Mouse (Mus musculus) intestine, embryonic 15.5 days (tissue): ENCODE measurements at regions not wholly inside any gene's neighbourhood (a gene's known extent, or its start where the extent isn't known, plus 50 kb on each side); places are given as distances from the start of the nearest gene placed in this dataset.
A peak's percentile ranks its signal among the peaks of the same experiment; 100 is the strongest.

Experiments used
- ATAC-seq: fragments of 200-750 bp; cut with Nextera tagmentation; 2 replicates; pipeline ENCODE4 v1.8.0; 2017; ENCODE audit warnings: moderate TSS enrichment, moderate library complexity
- H3K27ac ChIP-seq: fragments of 300-500 bp; sonication (generic); 2 replicates; pipeline ENCODE4 v1.5.1; 2015; ENCODE audit warnings: mild to moderate bottlenecking, inconsistent platforms
- H3K27me3 ChIP-seq: fragments of 300-500 bp; sonication (generic); replicated peaks from 2 replicates; pipeline ENCODE4 v1.6.1; 2015; ENCODE audit warnings: inconsistent platforms
- H3K36me3 ChIP-seq: fragments of 300-500 bp; sonication (generic); 2 replicates; pipeline ENCODE4 v1.6.1; 2015; ENCODE audit warnings: inconsistent platforms
- H3K4me1 ChIP-seq: fragments of 300-500 bp; sonication (generic); replicated peaks from 2 replicates; pipeline ENCODE4 v1.6.1; 2015; ENCODE audit warnings: inconsistent platforms
- H3K4me2 ChIP-seq: fragments of 300-500 bp; sonication (generic); replicated peaks from 2 replicates; pipeline ENCODE4 v1.6.1; 2015; ENCODE audit warnings: mild to moderate bottlenecking, inconsistent platforms
- H3K4me3 ChIP-seq: fragments of 300-500 bp; sonication (generic); replicated peaks from 2 replicates; pipeline ENCODE4 v1.5.1; 2015; ENCODE audit warnings: inconsistent platforms
- H3K9ac ChIP-seq: fragments of 300-500 bp; sonication (generic); 2 replicates; pipeline ENCODE4 v1.6.1; 2015; ENCODE audit warnings: inconsistent platforms
- H3K9me3 ChIP-seq: fragments of 300-500 bp; sonication (generic); 2 replicates; pipeline ENCODE4 v1.6.1; 2016; ENCODE audit warnings: inconsistent platforms
- WGBS: fragments of 180-500 bp; shearing (Covaris S2); methylation state at CpG from one replicate; pipeline ENCODE4 v1.1.7; 2015; 5-methylcytosine and 5-hydroxymethylcytosine counted together

- Histone ChIP-seq H3K4me1 (no peaks in the 10 kb centered on the region), H3K4me3 (no peak overlapping the region), H3K4me2 (no peak overlapping the region), H3K36me3 (no peaks in the 10 kb centered on the region), H3K27me3 (no peaks in the 10 kb centered on the region), H3K9ac (no peak overlapping the region), H3K27ac (no peak overlapping the region), H3K9me3 (no peaks in the 10 kb centered on the region)
- 82% methylated on average over 8 of the region's 8 CpGs for whole genome bisulfite sequencing
- no peak for ATAC-seq
Measured at GRCm38 (mm10) chr9:101710611-101711071, 151.0 kb upstream of the 9630041A04Rik start.

DNA sequence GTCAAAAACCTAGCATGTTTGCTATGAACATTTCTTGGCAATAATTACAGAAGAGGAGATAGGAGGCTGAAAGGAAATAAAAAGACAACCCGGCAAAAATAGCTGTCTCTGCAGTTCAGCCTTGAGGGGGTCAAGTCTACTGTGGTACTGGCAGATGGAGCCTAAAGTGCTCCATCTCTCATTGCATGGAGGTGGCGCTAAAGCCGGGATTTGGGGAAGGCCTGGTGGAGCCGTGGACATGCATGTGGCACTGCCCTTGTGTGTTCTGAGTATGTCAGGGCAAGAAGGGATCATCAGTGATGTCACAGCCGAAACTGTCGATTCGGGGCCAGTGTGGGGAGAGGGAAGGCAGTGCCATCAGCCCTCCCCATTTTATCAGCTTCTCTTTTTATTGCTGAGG lies 161.3 kb upstream of the 9630041A04Rik start:
- Histone ChIP-seq H3K4me1 (no peaks in the 10 kb centered on the region), H3K36me3 (no peaks in the 10 kb centered on the region), H3K9ac (no peak overlapping the region), H3K4me3 (no peak overlapping the region), H3K9me3 (no peaks in the 10 kb centered on the region), H3K27me3 (no peaks in the 10 kb centered on the region), H3K4me2 (no peak overlapping the region), H3K27ac (no peak overlapping the region)
- WGBS, result 69% methylated on average over 7 of the region's 7 CpGs
- no peak for ATAC-seq

GRCm38 (mm10) chr9:101694054-101694453 lies 167.6 kb upstream of the 9630041A04Rik start:
- Histone ChIP-seq H3K4me3 (no peak overlapping the region), H3K9me3 (no peaks in the 10 kb centered on the region), H3K4me2 (no peak overlapping the region), H3K36me3 (no peaks in the 10 kb centered on the region), H3K9ac (no peak overlapping the region), H3K27me3 (no peaks in the 10 kb centered on the region), H3K27ac (no peak overlapping the region), H3K4me1 (no peaks in the 10 kb centered on the region)
- ATAC-seq, result no peak
- WGBS, result 86% methylated on average over 5 of the region's 5 CpGs

DNA sequence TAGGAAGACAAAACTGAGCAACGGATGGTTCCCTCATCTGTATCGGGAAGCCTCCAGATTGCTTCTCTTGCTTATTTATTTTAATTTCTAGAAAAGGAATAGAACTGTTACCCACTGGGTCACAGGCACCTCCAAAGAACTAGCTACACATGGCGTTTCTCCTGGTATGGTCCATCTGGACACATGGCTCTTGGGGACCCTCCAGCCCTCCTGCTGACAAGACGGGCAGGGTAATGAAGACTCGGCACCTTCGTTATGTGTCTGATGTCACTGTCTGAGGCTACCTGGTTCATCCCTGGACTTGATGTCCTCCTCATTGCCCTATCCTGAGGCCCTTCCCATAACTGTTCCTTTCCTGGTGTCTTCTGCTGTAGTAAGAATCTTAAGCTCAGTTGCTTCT lies 170.3 kb upstream of the 9630041A04Rik start:
- Histone ChIP-seq H3K36me3 (no peaks in the 10 kb centered on the region), H3K27me3 (no peaks in the 10 kb centered on the region), H3K4me3 (no peak overlapping the region), H3K27ac (no peak overlapping the region), H3K9me3 (no peaks in the 10 kb centered on the region), H3K4me1 (no peaks in the 10 kb centered on the region), H3K9ac (no peak overlapping the region), H3K4me2 (no peak overlapping the region)
- no peak for ATAC-seq
- 91% methylated on average over 6 of the region's 6 CpGs for WGBS

DNA sequence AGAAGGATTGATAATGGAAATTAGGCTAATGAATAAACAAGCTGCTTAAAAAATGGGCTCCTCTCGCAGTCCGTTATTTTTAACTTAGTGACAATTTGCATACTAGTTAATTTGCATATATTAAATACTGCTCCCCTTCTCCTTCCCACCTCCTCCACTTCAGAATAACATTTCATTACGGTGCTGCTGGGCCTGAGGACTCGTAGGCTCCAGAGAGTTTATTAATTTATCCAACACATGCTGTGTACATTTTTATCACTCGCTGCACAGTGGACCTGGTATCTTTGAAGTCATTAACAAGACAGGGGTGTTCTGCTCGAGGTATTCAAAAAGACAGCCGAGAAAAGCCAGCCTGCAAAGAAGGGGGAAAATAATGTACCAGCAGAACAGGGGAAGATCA lies 170.7 kb upstream of the 9630041A04Rik start:
- H3K9ac ChIP-seq, result no peak overlapping the region
- H3K27ac ChIP-seq, result no peak overlapping the region
- WGBS, result 57% methylated on average over 7 of the region's 7 CpGs

GRCm38 (mm10) chr9:101690402-101690861 lies 171.2 kb upstream of the 9630041A04Rik start:
- Histone ChIP-seq H3K4me2 (peak overlapping the region; percentile 30; the same call in 1 of the 2 replicates), H3K36me3 (no peaks in the 10 kb centered on the region), H3K27ac (no peak overlapping the region), H3K4me1 (no peaks in the 10 kb centered on the region), H3K4me3 (no peak overlapping the region), H3K9me3 (no peaks in the 10 kb centered on the region), H3K27me3 (no peaks in the 10 kb centered on the region), H3K9ac (no peak overlapping the region)
- 22% methylated on average over 12 of the region's 12 CpGs for WGBS
- no peak for ATAC-seq

More for the DNA sequence above, 170.7 kb upstream of the 9630041A04Rik start:
- no peak overlapping the region for H3K4me2 ChIP-seq
- H3K4me3 ChIP-seq, result no peak overlapping the region
- no peaks in the 10 kb centered on the region for H3K9me3 ChIP-seq
- H3K4me1 ChIP-seq, result no peaks in the 10 kb centered on the region
- H3K27me3 ChIP-seq, result no peaks in the 10 kb centered on the region
- ATAC-seq, result no peak
- H3K36me3 ChIP-seq, result no peaks in the 10 kb centered on the region

- no peak for ATAC-seq
- Histone ChIP-seq H3K4me2 (no peak overlapping the region), H3K4me3 (no peak overlapping the region), H3K9ac (no peak overlapping the region), H3K27ac (no peak overlapping the region), H3K36me3 (no peaks in the 10 kb centered on the region), H3K4me1 (no peaks in the 10 kb centered on the region), H3K27me3 (no peaks in the 10 kb centered on the region), H3K9me3 (no peaks in the 10 kb centered on the region)
- WGBS, result 14% methylated on average over 11 of the region's 11 CpGs
Measured at GRCm38 (mm10) chr9:101689532-101690401, 171.9 kb upstream of the 9630041A04Rik start.

DNA sequence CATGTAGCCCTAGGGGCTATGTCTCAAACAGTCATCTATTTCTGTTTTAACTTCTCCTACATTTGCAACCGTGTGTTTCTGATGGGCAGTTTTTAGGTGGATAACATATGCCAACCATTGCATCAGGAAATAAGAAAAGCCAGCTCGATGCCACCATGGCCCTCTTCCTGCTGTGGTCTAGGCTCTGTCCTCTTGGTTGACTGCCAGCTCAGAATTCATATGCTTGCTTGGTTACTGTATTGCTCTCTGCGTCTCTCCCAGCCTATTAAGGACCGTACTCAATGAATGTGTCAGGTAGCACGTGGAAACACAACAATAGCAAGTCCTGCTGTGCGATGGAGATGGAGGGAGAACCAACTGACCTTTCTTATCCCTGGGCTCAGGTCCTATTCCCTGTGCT lies 174.4 kb upstream of the 9630041A04Rik start:
- WGBS, result 86% methylated on average over 6 of the region's 6 CpGs
- Histone ChIP-seq H3K9ac (no peak overlapping the region), H3K27me3 (no peaks in the 10 kb centered on the region), H3K4me3 (no peak overlapping the region), H3K36me3 (no peaks in the 10 kb centered on the region), H3K9me3 (no peaks in the 10 kb centered on the region), H3K27ac (no peak overlapping the region), H3K4me1 (no peaks in the 10 kb centered on the region), H3K4me2 (no peak overlapping the region)
- no peak for ATAC-seq

DNA sequence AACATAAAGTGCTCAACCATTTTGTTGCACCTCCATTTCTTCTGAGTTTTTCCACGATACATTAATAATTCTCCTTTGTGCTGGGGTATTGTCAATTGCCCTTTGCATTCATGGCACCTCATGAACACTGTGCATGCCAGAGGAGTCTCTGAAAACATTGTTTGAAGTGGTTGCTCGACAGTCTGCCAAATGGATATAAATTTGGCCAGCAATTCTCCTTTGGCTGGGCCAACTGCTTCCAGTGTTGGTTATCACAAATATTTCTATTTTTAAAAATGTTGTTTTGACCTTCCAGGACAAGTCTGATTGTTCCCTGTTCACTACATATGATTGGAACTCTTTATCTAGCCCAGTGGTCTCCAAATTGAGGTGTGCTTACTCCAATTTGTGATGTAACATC lies 184.1 kb upstream of the 9630041A04Rik start:
- H3K27ac ChIP-seq, result no peak overlapping the region
- H3K4me3 ChIP-seq, result no peak overlapping the region
- H3K27me3 ChIP-seq, result no peaks in the 10 kb centered on the region
- no peaks in the 10 kb centered on the region for H3K4me1 ChIP-seq
- ATAC-seq, result no peak
- no peak overlapping the region for H3K4me2 ChIP-seq
- 84% methylated on average over 2 of the region's 2 CpGs for WGBS
- H3K9me3 ChIP-seq, result no peaks in the 10 kb centered on the region
- no peaks in the 10 kb centered on the region for H3K36me3 ChIP-seq
- H3K9ac ChIP-seq, result no peak overlapping the region

- Histone ChIP-seq H3K4me2 (no peak overlapping the region), H3K9me3 (no peaks in the 10 kb centered on the region), H3K27me3 (no peaks in the 10 kb centered on the region), H3K27ac (no peak overlapping the region), H3K36me3 (no peaks in the 10 kb centered on the region), H3K4me1 (no peaks in the 10 kb centered on the region), H3K4me3 (no peak overlapping the region), H3K9ac (no peak overlapping the region)
- 75% methylated on average over 1 of the region's 1 CpGs for WGBS
- ATAC-seq, result no peak
Measured at GRCm38 (mm10) chr9:101670111-101670510, 191.5 kb upstream of the 9630041A04Rik start.

- no peak overlapping the region for H3K27ac ChIP-seq
- no peak overlapping the region for H3K9ac ChIP-seq
- no peaks in the 10 kb centered on the region for H3K36me3 ChIP-seq
- H3K9me3 ChIP-seq, result no peaks in the 10 kb centered on the region
- no peaks in the 10 kb centered on the region for H3K27me3 ChIP-seq
- no peak overlapping the region for H3K4me3 ChIP-seq
- 79% methylated on average over 5 of the region's 5 CpGs for WGBS
- no peaks in the 10 kb centered on the region for H3K4me1 ChIP-seq
- H3K4me2 ChIP-seq, result no peak overlapping the region
- no peak for ATAC-seq
Measured at GRCm38 (mm10) chr9:101649816-101650215, 211.8 kb upstream of the 9630041A04Rik start.

GRCm38 (mm10) chr9:101641524-101641923 lies 220.1 kb upstream of the 9630041A04Rik start:
- no peak overlapping the region for H3K4me2 ChIP-seq
- H3K4me3 ChIP-seq, result no peak overlapping the region
- H3K9me3 ChIP-seq, result no peaks in the 10 kb centered on the region
- 10% methylated on average over 3 of the region's 3 CpGs for WGBS
- no peak overlapping the region for H3K9ac ChIP-seq
- no peaks in the 10 kb centered on the region for H3K27me3 ChIP-seq
- H3K36me3 ChIP-seq, result no peaks in the 10 kb centered on the region
- no peak overlapping the region for H3K27ac ChIP-seq
- peak; percentile 78 for ATAC-seq
- no peaks in the 10 kb centered on the region for H3K4me1 ChIP-seq

GRCm38 (mm10) chr9:101640598-101640997 lies 221.0 kb upstream of the 9630041A04Rik start:
- Histone ChIP-seq H3K4me2 (no peak overlapping the region), H3K36me3 (no peaks in the 10 kb centered on the region), H3K27me3 (no peaks in the 10 kb centered on the region), H3K27ac (no peak overlapping the region), H3K9ac (no peak overlapping the region), H3K4me3 (no peak overlapping the region), H3K4me1 (no peaks in the 10 kb centered on the region), H3K9me3 (no peaks in the 10 kb centered on the region)
- ATAC-seq, result no peak
